Mouse (Mus musculus): ENCODE measurements around the gene Decr2.

- TF ChIP-seq CTCF (IDR thresholded peaks at IDR 0.05; ENCODE audit: control insufficient read depth, insufficient read depth, insufficient replicate concordance, low read depth, low read length), result peak; percentile 79; the same call in 1 of the 2 replicates
- TF ChIP-seq POLR2A (IDR thresholded peaks at IDR 0.05; ENCODE audit: control insufficient read depth, low read depth, low read length), result no peak
These were observed 48.9 kb downstream of the Decr2 start for GRCm38 (mm10) chr17:26041111-26041802.

Measured in testis, adult 2 months (tissue).